Mouse (Mus musculus) E14TG2a.4 (cell line): ENCODE results near the gene Rai14.

Source experiments
- CTCF ChIP-seq: conservative IDR thresholded peaks from 2 replicates; pipeline ENCODE4 v1.5.1; 2014; ENCODE audit warnings: low read length
- POU5F1 ChIP-seq: IDR thresholded peaks from 2 replicates; pipeline ENCODE4 v1.6.1; 2014; ENCODE audit warnings: low read length, borderline replicate concordance

DNA sequence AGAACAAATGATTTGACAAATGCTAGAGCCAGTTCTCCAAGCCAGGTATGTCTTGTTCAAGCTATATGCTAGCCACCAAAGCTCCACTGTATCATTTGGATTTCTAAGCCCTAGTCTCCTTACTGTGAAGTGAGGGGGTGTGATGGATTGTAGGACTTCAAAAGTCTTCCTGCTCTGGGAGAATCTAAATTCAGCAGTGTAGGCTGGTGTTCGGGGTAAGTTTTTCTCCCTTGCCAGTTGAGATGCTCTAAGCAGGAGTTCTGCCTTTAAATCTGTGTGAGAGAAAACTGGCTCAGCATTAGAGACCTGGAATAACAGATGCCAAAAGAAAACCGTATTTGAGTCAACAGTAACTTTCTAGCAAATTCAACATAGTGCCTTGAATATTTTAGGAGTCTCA, 35.9 kb upstream of the Rai14 start:
- no peak for TF ChIP-seq CTCF
- TF ChIP-seq POU5F1, result no peak
